Mouse (Mus musculus) neural tube, embryonic 11.5 days (tissue): ENCODE data around the gene Gm38394. TPM values are rescaled to one million over a fixed set of nuclear protein-coding genes. Genes with fewer than 3 reads are reported as not detected.

ENCODE experiments used
- ATAC-seq: fragments of 200-750 bp; cut with Nextera tagmentation; 2 replicates; pipeline ENCODE4 v1.8.0; 2017; ENCODE audit warnings: moderate number of reproducible peaks, mild to moderate bottlenecking, moderate TSS enrichment, moderate library complexity; ENCODE audit not compliant: insufficient read depth, low FRiP score, low TSS enrichment
- DNase-seq: peaks from one replicate; pipeline ENCODE4 v3.0.0-alpha.2; 2015; ENCODE audit warnings: low spot score
- H3K27ac ChIP-seq: fragments of 300-500 bp; sonication (generic); 2 replicates; pipeline ENCODE4 v1.5.1; 2014; ENCODE audit warnings: low read depth, mild to moderate bottlenecking, low read length
- H3K27me3 ChIP-seq: fragments of 300-500 bp; sonication (generic); 2 replicates; pipeline ENCODE4 v1.6.1; 2014; ENCODE audit warnings: mild to moderate bottlenecking, low read length, mixed read lengths; ENCODE audit not compliant: control insufficient read depth, insufficient read depth
- H3K36me3 ChIP-seq: fragments of 300-500 bp; sonication (generic); 2 replicates; pipeline ENCODE4 v1.6.1; 2014; ENCODE audit warnings: mild to moderate bottlenecking, low read length, moderate library complexity, mixed read lengths; ENCODE audit not compliant: control insufficient read depth, insufficient read depth
- H3K4me1 ChIP-seq: fragments of 300-500 bp; sonication (generic); 2 replicates; pipeline ENCODE4 v1.6.1; 2014; ENCODE audit warnings: low read length, mixed read lengths; ENCODE audit not compliant: control insufficient read depth, insufficient read depth
- H3K4me2 ChIP-seq: fragments of 300-500 bp; sonication (generic); 2 replicates; pipeline ENCODE4 v1.6.1; 2014; ENCODE audit warnings: low read depth, mild to moderate bottlenecking, moderate library complexity
- H3K4me3 ChIP-seq: fragments of 300-500 bp; sonication (generic); 2 replicates; pipeline ENCODE4 v1.5.1; 2014; ENCODE audit warnings: low read depth, low read length
- H3K9ac ChIP-seq: fragments of 300-500 bp; sonication (generic); 2 replicates; pipeline ENCODE4 v1.6.1; 2014; ENCODE audit warnings: mild to moderate bottlenecking, low read length
- H3K9me3 ChIP-seq: fragments of 300-500 bp; sonication (generic); 2 replicates; pipeline ENCODE4 v1.6.1; 2016; ENCODE audit warnings: low read length; ENCODE audit not compliant: control insufficient read depth
- WGBS: fragments of 180-500 bp; shearing (Covaris S2); extraction: QIAGEN DNeasy Blood & Tissue Kit; methylation state at CpG from one replicate; pipeline ENCODE4 v1.1.7; 2014; 5-methylcytosine and 5-hydroxymethylcytosine counted together
- polyA plus RNA-seq: library from polyadenylated mRNA; unstranded; fragments of >200 nt; fragmentation: Nextera tagmentation; extraction: Ambion mirVana; gene quantifications from 2 replicates; pipeline ENCODE4 v1.2.1, GENCODE M21; 2014

Gm38394 gene
- polyA plus RNA-seq, 1 experiment from 2014 or later, result 6.8 TPM

DNA sequence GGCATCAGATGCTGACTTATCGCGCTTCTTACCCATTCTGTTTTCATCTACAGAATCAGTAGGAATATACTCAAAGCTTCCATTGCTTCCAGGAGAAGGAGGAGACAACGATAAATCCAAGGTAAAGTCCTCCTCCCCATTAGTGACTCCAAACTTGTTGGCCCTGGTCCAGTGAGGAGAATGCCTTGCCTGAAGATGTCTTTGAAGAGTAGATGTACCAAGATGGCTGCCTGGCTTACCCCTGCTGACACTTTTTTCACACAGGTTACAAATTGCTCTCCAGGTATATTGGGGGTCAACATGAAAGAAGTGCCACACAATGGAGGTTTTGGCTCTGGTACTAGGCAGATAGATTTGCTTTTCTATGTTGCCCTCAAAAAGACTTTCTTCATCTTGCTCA is 2.2 kb downstream of the Gm38394 start:
- no peak for ATAC-seq
- Histone ChIP-seq H3K27ac (no peak overlapping the region), H3K9ac (no peak overlapping the region), H3K36me3 (peaks cover 4% of the 10 kb centered on the region; the same call in 1 of the 2 replicates), H3K4me2 (no peak overlapping the region), H3K4me3 (no peak overlapping the region), H3K27me3 (no peaks in the 10 kb centered on the region), H3K4me1 (peaks cover 11% of the 10 kb centered on the region; the same call in 1 of the 2 replicates), H3K9me3 (no peaks in the 10 kb centered on the region)
- WGBS, result 89% methylated on average over 3 of the region's 3 CpGs
- no peak for DNase-seq

DNA sequence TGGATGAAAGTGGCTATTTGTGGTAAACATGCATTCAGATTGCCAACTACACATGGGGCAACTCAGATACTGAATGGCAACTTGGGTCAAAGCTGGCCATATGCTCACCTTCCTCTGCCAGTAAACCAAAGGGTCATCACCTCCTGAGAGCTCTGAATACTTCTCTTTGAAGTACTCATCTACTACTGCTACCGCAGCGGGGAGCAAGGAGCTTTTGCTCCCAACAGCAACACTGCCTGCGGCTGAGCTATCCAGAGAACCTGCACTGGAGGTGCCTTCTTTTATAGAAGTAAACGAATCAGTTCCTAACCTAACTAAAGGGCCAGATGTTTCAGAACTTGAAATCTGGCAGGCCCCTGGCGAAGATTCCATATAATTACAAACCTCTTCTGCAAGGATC is 4.3 kb downstream of the Gm38394 start:
- 34% methylated on average over 5 of the region's 5 CpGs for WGBS
- no peak overlapping the region for H3K27ac ChIP-seq
- peaks cover 11% of the 10 kb centered on the region; the same call in 1 of the 2 replicates for H3K4me1 ChIP-seq
- peaks cover 4% of the 10 kb centered on the region; the same call in 1 of the 2 replicates for H3K36me3 ChIP-seq
- no peak overlapping the region for H3K4me3 ChIP-seq
- ATAC-seq (no peak), DNase-seq (no peak)
- H3K27me3 ChIP-seq, result no peaks in the 10 kb centered on the region
- H3K4me2 ChIP-seq, result no peak overlapping the region
- no peak overlapping the region for H3K9ac ChIP-seq
- no peaks in the 10 kb centered on the region for H3K9me3 ChIP-seq

DNA sequence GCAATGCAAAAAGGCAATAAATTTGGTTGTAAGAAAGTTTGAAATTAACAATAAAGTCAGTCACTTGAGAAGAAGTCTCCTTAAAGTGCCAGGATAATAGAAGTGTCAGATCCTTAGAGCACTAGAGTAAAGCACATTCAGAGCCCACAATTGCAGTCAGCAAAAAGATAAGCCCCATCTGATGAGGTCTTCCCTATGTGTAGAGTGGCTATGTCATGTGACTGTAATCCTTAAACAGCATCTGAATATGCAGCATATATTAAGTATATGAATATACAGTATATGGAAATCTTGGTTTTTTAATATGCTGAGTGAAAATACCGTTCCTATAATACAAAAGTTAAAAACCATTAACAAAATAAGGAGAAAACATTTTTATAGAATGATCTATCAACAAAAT is 8.1 kb downstream of the Gm38394 start:
- WGBS, result 95% methylated on average over 1 of the region's 1 CpGs
- ATAC-seq (no peak), DNase-seq (no peak)
- H3K9me3 ChIP-seq, result no peaks in the 10 kb centered on the region
- H3K4me1 ChIP-seq, result no peaks in the 10 kb centered on the region
- H3K4me3 ChIP-seq, result no peak overlapping the region
- H3K9ac ChIP-seq, result no peak overlapping the region
- no peak overlapping the region for H3K27ac ChIP-seq
- peaks cover 4% of the 10 kb centered on the region; the same call in 1 of the 2 replicates for H3K36me3 ChIP-seq
- no peak overlapping the region for H3K4me2 ChIP-seq
- no peaks in the 10 kb centered on the region for H3K27me3 ChIP-seq

DNA sequence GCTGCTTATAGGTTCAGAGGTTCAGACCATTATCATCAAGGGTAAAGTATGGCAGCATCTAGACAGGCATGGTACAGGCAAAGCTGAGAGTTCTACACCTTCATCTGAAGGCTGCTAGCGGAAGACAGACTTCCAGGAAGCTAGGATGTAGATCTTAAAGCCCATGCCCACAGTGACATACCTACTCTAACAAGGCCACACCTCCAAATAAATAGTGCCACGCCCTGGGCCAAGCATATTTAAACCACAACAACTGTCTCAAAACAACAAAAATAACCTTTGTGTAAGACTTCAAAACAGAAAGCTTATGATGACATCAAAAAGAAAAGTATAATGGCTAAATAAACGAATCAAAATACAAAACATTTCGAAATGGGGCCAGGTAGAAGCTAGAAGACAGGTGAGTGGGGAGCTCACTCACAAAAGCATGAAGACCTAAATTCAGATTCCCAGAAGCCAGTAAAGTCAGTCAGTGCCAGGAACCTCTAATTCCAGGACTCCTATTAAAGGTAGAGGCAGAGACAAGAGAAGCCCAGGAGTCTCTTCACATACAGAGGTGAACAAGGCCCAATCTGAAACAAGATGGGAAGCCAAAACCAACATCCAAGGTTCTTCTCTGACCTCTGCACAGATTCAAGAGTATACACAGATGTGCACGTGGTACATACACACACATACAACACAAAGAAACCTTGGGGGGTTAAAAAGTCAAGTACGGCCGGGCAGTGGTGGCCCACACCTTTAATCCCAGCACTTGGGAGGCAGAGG is 10.6 kb downstream of the Gm38394 start:
- 95% methylated on average over 7 of the region's 7 CpGs for WGBS
- Histone ChIP-seq H3K9me3 (no peaks in the 10 kb centered on the region), H3K27ac (no peak overlapping the region), H3K36me3 (peaks cover 4% of the 10 kb centered on the region), H3K4me2 (no peak overlapping the region), H3K4me1 (no peaks in the 10 kb centered on the region), H3K9ac (no peak overlapping the region), H3K4me3 (no peak overlapping the region), H3K27me3 (no peaks in the 10 kb centered on the region)
- no peak for DNase-seq
- ATAC-seq, result no peak

DNA sequence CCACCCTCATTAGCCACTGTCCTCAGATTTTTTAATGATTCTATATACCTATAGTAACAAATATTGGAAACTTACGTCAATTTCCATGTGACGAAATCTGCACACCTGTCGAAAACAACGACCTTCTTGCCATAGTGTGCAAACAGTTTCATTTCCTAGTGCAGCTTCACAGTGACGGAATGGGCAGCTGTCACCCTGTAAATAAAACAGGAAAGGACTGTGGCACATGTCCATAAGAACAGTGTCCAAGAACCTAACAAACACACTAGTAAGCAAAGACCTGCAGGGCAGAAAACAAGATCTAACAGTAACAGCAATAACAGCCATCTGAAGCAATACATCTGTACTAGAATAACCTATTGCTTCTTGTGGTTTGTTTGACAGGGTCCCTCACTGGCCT is 15.5 kb downstream of the Gm38394 start:
- ATAC-seq (no peak), DNase-seq (no peak)
- WGBS, result 95% methylated on average over 5 of the region's 5 CpGs

DNA sequence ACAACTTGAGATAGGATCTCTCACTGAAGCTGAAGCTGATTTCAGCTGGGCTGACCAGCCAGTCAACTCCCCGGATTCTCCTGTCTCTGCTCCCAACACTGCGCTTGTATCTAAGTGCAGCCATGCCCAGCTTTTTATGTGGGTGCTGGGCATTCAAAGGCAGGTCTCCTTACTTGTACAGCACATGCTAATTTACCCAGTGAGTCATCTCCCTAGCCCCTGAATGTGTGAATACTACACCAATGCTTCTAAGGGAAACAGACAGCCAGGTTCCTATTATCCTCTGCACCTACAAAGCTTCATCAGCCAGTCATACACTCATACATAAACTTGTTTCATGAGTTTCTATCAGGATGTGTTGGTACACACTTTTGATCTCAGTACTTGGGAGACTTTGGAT is 20.0 kb downstream of the Gm38394 start:
- H3K4me2 ChIP-seq, result no peak overlapping the region
- 94% methylated on average over 2 of the region's 2 CpGs for WGBS
- no peak for DNase-seq
- H3K4me3 ChIP-seq, result no peak overlapping the region
- peaks cover 20% of the 10 kb centered on the region for H3K36me3 ChIP-seq
- H3K9ac ChIP-seq, result no peak overlapping the region
- no peak for ATAC-seq
- H3K27ac ChIP-seq, result no peak overlapping the region
- no peaks in the 10 kb centered on the region for H3K27me3 ChIP-seq
- no peaks in the 10 kb centered on the region for H3K9me3 ChIP-seq
- H3K4me1 ChIP-seq, result no peaks in the 10 kb centered on the region

More for the DNA sequence above, 15.5 kb downstream of the Gm38394 start:
- H3K9me3 ChIP-seq, result no peaks in the 10 kb centered on the region
- no peak overlapping the region for H3K4me3 ChIP-seq
- H3K4me1 ChIP-seq, result no peaks in the 10 kb centered on the region
- H3K27ac ChIP-seq, result no peak overlapping the region
- H3K27me3 ChIP-seq, result no peaks in the 10 kb centered on the region
- no peak overlapping the region for H3K4me2 ChIP-seq
- peaks cover 9% of the 10 kb centered on the region for H3K36me3 ChIP-seq
- H3K9ac ChIP-seq, result no peak overlapping the region

DNA sequence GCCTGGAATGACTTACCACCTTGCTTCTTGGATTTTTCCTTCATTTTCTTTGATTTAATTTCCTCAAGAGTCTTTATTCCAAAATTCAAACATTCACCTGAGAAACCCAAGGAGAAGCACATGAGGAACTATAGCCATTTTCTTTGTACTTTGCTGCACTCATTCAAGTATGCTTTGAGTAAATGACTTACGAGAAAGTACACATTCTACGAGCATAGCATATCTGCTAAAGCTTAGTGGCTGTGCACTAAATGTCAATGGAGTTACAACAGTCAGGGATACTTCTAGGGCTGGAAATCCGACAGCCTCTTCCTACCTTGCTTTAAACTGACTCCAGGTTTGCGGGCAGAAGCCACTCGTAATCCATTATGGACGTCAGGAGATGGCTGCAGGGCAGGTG is 22.6 kb downstream of the Gm38394 start:
- Histone ChIP-seq H3K4me3 (no peak overlapping the region), H3K27ac (no peak overlapping the region), H3K4me1 (no peaks in the 10 kb centered on the region), H3K9me3 (no peaks in the 10 kb centered on the region), H3K27me3 (no peaks in the 10 kb centered on the region), H3K36me3 (peaks cover 23% of the 10 kb centered on the region), H3K9ac (no peak overlapping the region), H3K4me2 (no peak overlapping the region)
- DNase-seq (no peak), ATAC-seq (no peak)
- WGBS, result 94% methylated on average over 6 of the region's 6 CpGs

DNA sequence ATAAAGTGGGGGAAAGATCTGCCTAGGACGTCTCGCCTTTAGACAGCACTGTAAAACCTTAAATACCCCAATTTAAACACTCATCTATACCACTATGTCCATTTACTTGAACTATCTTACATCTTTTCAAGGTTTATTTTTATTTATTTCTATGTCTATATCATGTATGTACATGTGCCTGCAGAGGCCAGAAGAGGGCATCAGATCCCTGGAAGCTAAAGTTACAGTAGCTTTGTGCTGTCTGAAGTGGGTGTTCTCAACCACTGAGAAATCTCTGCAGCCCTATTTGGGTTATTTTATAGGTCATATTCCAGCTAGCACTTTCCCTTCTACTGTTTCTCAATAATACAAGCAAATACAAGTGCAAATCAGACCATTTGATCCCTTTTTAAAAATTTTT is 28.9 kb downstream of the Gm38394 start:
- H3K27me3 ChIP-seq, result no peaks in the 10 kb centered on the region
- no peaks in the 10 kb centered on the region for H3K4me1 ChIP-seq
- no peak for ATAC-seq
- H3K27ac ChIP-seq, result no peak overlapping the region
- H3K4me3 ChIP-seq, result no peak overlapping the region
- H3K36me3 ChIP-seq, result peaks cover 18% of the 10 kb centered on the region
- no peak overlapping the region for H3K4me2 ChIP-seq
- 92% methylated on average over 2 of the region's 2 CpGs for WGBS
- no peak for DNase-seq
- H3K9me3 ChIP-seq, result no peaks in the 10 kb centered on the region
- no peak overlapping the region for H3K9ac ChIP-seq

DNA sequence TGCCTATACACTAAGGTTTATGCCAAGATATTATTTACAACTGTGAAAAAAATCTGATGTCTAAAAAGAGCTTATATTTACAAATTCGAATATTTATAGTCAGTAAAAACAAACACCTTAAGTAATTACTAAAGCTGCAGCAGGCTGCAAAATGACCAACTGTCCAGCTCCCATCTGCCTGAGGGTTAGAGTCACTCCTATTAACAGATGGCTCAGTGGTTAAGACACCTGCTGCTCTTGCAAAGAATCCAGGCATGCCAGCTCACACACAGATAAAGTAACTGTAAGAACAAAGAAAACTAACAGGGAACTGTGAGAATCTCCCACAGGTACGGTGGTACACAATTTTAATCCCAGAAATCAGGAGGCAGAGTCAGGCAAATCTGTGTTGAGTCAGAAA is 36.1 kb downstream of the Gm38394 start:
- H3K36me3 ChIP-seq, result peaks cover 37% of the 10 kb centered on the region
- ATAC-seq (no peak), DNase-seq (no peak)
- no peak overlapping the region for H3K27ac ChIP-seq
- no peaks in the 10 kb centered on the region for H3K27me3 ChIP-seq
- no peaks in the 10 kb centered on the region for H3K4me1 ChIP-seq
- 83% methylated on average over 2 of the region's 2 CpGs for WGBS
- no peak overlapping the region for H3K4me2 ChIP-seq
- no peak overlapping the region for H3K9ac ChIP-seq
- H3K9me3 ChIP-seq, result no peaks in the 10 kb centered on the region
- no peak overlapping the region for H3K4me3 ChIP-seq
